Mouse (Mus musculus): ENCODE results near the gene Vmn1r205.
"Not testable (repeated sequence)": the region's sequence is repeated elsewhere in the genome, so short reads cannot be mapped to it uniquely, and the experiment has no call there.

Vmn1r205 gene

GRCm38 (mm10) chr13:22592900-22593299 lies at the start of gene Vmn1r205:
Gene Vmn1r205, minus strand, starts transcription at chr13:22593000.
- DNase-seq (ENCODE audit: low read depth, low spot score): no peak

GRCm38 (mm10) chr13:22624151-22624550 lies 31.4 kb upstream of the Vmn1r205 start, which contains the start of gene Vmn1r206:
Gene Vmn1r206, minus strand, starts transcription at chr13:22624251.
- DNase-seq (ENCODE audit: low read depth, low spot score): not testable (repeated sequence)

GRCm38 (mm10) chr13:22583336-22583735 lies 9.5 kb downstream of the Vmn1r205 start:
- not testable (repeated sequence) for DNase-seq (ENCODE audit: low read depth, low spot score)

- DNase-seq (ENCODE audit: low read depth, low spot score): not testable (repeated sequence)
Observed at GRCm38 (mm10) chr13:22574911-22575310, 17.9 kb downstream of the Vmn1r205 start.

- not testable (repeated sequence) for DNase-seq (ENCODE audit: low read depth, low spot score)
Observed at GRCm38 (mm10) chr13:22552898-22553297, 39.9 kb downstream of the Vmn1r205 start, which contains the start of gene Vmn1r204. Gene Vmn1r204, plus strand, starts transcription at chr13:22553198.

Data from embryo, embryonic 11.5 days (tissue).